Mouse (Mus musculus) layer of hippocampus, adult 11-12 months (tissue): ENCODE measurements around the gene Slc22a17.

Experiments used
- DNase-seq: peaks from one replicate; pipeline ENCODE4 v3.0.0; 2022; ENCODE audit warnings: low spot score

Slc22a17 gene

GRCm38 (mm10) chr14:54863501-54864312, 49.2 kb downstream of the Slc22a17 start:
- DNase-seq = peak; percentile 93

- peak; percentile 78 for DNase-seq
Measured at GRCm38 (mm10) chr14:54860511-54860910, 52.4 kb downstream of the Slc22a17 start.

GRCm38 (mm10) chr14:54857891-54858290, 55.0 kb downstream of the Slc22a17 start:
- DNase-seq = no peak

- no peak for DNase-seq
Measured at GRCm38 (mm10) chr14:54856703-54857102, 56.2 kb downstream of the Slc22a17 start.
